Mouse (Mus musculus): ENCODE measurements around the gene D17H6S53E.

D17H6S53E gene

DNA sequence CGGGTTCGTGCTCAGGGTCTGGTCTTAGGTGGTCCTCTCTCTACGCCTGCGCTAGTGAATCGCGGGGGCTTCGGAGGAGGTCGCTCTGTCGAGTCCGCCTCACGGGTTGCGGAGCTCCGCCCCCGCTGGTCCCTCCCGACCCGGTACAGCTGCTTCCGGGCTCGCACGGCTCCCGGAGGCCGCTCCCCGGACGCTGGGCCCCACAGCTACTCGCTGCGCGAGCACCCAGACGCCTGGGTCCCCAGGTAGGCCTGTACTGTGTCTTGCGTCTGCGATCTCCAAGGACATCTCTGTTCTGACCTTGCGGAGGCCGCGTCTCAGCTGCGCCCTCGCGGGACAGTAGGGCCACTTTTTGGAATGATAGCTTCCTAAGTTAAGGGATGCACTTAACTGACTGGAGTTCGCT is at the start of gene D17H6S53E:
Gene D17H6S53E (plus strand): TSS at position 168 of the 406 bp plus-strand sequence.
- DNase-seq: peak; percentile 80

DNA sequence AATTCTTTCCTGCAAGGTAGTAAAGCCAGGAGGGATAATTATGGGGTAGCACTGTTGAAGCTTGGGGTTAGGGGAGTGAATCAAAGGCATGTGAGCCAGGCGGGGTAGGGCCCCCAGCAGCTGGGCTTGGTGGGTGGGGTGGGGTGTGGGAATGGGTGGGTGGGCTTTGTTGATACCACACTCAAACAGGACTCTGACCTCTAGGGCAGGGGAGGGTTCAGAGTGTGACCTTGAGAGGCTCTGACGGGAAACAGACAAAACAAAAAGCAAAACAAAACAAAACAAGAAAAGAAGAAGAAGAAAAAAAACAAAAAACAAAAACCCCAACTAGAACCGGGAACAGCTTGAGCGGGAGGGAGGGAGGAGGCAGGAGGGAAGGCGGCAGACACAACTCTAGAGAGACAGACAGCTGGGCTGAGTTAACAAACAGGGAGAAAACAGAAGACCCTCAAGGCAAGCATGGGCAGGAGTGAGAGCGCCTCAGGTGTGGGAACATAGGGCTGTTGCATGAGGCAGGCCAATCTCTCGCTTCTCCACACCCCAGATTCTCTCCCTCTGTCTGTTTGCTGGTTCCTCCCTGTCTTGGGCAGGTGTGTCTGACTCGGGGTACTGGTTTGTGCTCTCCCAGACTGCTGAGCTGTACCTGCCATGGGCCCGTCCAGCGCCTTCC is 49.5 kb upstream of the D17H6S53E start, which contains the start of gene Ly6g6e:
Gene Ly6g6e (plus strand): TSS at position 396 of the 670 bp plus-strand sequence.
- peak in 1 of 2 experiments; percentile 27 for DNase-seq

DNA sequence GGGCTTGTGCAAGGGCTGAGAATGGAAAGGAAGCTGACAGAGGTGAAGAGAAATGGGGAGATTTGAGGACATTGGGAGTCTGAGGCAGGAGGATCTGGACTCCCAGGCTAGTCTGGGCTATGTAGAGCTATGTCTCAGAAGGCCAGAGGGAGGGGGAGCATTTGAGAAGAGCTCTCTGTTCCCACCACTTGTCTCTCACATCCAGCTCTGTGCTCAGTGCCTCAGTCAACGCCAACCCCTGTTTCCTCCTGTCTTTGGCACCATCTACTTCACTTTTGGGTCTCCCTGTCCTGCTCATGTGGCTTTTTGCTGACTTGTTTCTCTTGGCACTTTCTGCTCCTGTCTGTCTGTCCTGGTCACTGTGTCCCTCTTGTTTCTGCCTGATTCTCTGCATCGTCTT is 48.9 kb upstream of the D17H6S53E start:
- peak in 1 of 2 experiments; percentile 30 for DNase-seq

DNA sequence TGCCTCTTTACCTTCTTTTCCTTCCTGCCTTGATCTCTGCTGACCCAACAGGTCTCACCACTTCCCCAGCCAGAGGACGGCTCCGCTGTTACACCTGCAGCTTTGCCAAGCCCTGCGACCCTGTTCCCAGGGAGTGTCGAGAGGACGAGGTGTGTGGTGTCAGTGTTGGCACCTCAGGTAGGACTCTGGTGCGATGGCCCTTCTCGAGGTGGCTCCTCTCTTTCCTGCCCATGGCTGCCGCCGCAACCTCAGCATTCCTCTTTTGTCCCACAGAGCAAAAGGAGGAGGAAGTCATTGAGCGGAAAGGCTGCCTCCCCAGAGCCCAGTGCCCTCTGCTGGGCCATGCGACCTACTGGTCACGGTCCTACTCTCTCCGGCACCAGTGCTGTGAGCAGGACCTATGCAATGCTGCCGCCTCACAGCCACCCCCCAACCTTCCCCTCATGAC is 48.4 kb upstream of the D17H6S53E start, which contains the start of gene Ly6g6d:
Gene Ly6g6d (minus strand): TSS at position 280 of the 448 bp plus-strand sequence.
- peak; percentile 66 to 71 for DNase-seq

DNA sequence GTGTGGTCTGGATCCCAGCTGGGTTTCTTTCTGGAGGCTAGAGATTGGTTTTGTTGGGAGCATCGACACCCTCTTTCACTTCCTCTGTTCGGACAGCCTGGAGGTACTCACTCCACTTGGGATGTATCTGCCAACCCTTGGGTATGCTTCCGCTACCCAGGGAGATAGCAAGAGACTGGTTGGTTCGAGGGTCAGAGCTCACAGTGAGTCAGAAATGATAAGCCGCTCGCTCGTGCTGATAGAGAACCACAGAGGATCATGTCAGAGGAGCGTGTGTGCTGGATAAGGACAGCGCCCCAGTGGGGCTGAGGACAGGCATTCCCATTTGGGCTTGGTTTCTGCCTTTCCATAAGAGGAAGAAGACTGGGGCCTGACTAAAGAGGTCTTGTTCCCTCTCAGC is 46.4 kb upstream of the D17H6S53E start:
- peak in 1 of 2 experiments; percentile 40 for DNase-seq

DNA sequence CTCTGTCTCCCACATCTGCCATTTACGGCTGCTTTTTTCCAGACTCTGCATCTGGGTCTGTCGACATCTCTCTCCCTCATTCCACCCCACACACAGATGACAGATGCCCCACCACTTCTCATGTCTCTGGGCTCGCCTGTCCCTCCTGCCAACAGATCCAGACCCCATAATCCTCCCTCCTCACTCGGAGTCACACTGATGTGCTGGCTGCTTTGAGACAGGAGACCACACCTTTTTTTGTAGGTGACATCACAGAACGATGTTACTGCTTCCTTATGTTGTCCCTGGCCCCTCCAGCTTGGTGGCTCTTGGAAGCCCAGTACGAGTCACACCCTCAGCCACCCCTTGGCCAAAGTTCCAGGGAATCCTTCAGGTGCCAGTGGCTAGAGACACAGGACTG is 45.9 kb upstream of the D17H6S53E start:
- DNase-seq: no peak

DNA sequence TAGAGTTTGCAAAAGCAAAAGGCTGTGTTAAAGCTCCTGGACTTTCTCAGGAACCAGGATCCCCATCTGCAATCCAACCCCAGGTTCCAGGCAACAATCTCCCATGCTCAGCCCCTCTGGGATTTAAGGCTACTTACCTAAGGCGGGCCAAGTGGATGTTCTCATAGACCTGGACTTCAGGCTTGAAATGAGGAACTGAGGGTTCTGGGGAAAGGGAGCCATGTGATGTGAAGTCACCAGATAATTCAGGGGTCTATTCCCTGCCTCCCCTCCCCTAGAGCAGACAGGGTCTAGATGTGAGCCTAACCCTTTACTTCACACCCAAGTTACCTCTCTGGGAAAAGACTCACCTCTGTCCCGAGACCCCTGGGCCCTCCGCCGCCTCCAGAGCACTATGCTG is 45.5 kb upstream of the D17H6S53E start:
- no peak for DNase-seq

DNA sequence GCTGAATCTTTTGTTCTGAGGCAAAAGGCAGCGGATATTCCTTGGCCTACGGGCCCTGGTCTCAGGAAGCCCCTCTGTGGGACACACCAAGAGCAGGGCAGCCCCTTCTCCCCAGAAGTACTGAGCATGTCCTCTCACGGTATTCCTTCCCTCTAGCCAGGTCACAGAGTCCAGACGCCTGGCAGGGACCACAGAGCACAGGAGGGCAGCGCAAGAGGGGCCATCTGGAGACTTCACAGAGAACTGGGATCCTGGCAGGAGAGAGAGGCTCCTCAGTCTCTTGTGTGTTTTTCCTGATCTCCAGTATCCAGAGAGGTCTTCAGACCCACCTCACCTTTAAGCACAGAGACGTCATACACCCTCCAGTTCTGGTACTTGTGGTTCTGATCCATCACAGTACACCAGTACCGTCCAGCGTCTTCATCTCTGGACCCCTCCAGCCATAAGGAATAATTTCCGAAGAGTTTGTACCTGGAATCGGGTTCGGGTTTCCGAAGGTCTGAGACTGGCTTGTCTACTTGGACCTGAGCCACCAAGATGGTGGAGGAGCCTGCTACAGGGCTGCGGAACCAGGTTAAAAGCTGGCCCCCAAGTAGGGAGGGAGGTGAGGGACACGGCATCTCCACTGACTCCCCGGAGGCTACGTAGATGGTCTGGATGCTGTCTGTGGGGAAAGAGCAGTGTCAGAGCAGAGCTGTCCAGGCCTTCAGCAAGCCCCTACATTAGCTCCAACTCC is 43.2 kb upstream of the D17H6S53E start:
- peak; percentile 82 to 83 for DNase-seq

DNA sequence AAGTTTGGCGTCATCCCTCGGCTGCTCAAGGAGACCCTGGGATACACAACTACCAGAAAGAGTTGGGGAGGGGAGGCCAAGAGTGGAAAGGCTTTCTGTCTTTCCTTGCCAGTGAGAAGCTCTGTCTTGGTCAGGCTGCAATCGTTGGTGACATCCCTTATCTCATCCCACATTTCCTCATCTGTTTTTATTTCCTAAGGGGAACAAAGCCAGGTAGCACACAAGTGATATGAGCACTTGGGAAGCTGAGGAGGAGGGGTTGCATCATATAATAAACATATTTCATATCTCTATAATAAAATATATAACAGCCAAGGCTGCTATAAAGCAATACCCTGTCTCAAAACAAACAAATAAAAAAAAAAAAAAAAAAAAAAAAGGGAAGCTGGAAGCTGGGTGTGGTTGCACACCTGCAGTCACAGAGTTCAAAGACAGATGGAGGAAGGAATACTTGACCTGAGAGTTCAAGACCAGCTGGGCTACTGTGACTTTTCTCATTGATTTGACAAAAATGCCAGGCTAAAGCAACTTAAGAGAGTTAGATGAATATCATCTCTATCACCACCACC is 42.2 kb upstream of the D17H6S53E start:
- DNase-seq: no peak

DNA sequence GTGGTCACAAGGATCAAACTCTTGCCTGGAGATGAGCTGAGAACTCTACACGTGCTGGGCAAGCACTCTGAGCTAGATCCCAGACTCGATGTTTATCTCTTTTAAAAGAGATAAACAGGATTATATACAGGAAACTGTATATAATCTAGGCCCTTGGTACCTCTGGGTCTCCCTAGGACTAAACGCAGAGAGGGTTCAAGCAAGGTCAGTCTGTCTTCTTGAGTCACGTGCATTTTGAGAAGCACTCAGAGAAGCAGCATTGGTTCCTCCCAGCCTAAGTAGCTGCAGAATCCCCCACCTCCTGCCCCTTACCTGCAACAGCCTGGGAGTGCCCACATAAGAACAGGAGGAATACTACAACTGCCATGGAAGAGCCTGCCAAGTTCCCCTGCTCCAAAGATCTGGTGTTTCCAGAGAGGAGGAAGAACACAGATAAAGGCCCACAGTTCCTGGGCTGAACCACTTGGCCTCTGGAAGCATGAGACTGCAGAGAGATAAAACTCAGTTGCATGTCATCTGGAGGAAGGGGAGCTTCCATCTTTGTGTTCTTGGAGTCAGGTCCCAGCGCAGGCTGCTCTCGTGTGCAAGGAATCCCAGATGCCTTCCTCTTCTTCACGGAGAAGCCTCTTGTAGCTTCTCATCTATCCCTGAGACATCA is 40.8 kb upstream of the D17H6S53E start, which contains the start of gene Ly6g6f:
Gene Ly6g6f (minus strand): TSS at position 403 of the 658 bp plus-strand sequence.
- no peak for DNase-seq

DNA sequence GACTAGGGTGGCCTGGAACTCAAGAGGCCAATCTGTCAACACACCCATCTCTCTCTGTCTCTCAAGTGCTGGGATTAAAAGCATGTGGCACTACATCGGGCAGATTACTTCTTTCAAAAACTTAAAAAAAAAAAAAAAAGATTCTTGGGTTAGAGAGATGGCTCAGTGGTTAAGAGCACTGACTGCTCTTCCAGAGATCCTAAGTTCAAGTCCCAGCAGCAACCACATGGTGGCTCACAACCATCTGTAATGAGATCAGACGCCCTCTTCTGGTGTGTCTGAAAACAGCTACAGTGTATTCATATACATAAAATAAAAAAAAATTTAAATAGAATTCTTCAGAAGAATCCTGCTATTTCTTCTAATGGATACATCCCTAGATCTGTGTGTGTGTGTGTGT is 38.0 kb upstream of the D17H6S53E start:
- peak in 1 of 2 experiments; percentile 48 for DNase-seq

DNA sequence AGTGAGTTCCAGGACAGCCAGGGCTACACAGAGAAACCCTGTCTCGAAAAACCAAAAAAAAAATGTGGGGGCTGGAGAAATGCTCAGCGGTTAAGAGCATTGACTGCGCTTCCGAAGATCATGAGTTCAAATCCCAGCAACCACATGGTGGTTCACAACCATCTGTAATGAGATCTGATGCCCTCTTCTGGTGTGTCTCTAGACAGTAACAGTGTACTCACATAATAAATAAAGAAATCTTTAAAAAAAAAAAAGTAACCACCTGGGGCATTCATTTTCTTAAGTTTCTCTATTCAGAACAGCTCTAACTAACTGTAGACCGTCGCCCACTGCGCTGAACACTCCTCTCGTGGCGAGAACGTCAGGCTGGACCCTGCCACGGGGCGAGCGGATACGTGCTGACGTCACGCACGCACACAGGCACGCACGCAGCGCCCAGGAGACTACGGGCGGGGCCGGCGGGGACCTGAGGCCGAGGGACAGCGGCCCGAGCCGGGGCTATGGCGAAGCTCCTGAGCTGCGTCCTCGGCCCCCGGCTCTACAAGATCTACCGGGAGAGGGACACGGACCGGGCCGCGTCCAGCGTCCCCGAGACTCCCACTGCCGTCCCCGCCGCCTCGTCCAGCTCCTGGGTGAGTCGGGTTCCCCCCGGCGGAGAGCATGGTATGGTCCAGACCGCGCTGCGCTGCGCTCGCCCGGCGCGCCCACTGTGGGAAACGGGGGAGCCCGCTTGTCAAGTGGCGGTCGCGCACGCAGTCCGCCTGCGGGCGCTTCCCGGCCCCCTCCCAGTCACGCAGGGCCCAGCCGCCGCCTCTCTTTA is 37.1 kb upstream of the D17H6S53E start, which contains the start of gene Abhd16a:
Gene Abhd16a (plus strand): TSS at position 439 of the 820 bp plus-strand sequence.
- peak; percentile 96 to 97 for DNase-seq

DNA sequence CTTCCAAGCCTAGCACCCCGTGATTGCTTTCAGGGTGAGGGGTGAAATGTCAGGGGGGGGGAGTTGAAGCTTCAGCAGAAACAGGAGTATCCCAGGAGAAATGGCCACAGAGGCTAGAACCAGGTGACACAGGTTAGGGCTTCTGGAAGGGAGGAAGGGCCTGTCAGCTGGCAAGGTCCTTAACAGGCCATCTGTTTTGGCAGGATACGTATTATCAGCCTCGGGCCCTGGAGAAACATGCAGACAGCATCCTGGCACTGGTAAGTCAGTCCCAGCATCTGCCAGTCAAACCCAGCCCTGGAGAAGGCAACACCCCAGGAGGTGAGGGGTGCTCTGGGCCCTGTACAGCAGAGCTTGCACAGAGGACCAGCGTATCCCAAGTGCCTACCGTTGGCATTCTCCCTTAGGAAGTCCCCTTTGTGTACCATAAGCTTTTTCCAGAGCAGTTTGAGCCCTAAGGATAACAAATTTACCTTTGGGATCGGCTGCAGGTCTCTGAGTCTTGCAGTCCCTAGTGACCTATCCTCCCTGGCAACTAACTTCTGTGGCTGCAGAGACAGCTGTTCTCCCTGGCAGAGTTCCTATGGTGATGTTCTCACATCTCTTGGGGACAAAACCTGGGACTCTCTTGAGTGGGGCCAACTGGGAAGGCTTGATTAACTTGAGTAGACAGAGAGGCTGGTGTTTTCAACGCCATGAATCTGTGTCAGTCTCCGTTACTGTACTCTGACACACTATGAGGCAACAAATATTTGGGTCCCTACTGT is 35.8 kb upstream of the D17H6S53E start:
- DNase-seq: peak; percentile 87

DNA sequence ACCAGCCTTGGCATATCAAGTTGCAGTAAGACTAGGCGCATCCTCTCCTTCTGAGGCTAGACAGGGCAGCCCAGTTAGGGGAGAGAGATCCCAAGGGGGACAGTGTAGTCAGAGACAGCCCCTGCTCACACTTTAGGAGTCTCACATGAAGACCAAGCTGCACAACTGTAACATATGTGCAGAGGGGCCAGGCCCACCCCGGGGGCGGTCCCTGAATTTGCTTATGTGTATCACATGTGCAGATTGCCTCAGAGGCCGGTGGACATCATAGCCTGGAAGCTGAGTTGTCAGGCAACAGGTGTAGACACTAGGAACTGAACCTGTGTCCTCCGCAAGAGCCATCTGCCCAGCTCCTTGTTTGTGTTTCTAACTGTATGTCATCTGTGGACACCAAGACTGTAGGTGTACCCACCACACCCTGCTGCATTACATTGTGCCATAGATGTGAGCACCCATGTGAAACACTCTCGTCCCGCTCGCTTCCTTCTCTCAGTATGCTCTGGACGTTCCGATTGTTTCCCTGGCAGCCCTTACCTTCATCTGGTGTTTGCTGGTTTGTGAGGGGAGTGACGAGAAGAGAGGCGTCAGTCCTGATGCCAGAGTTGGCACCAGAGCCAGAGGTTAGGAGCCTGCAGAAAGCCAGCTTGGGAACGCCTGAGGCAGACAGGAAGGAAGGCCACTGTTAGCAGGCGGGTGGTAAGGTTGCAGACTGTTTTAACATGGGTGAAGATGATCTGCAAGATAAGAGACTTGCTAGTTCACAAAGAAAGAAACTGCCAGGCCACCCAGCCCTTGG is 33.6 kb upstream of the D17H6S53E start:
- no peak for DNase-seq

DNA sequence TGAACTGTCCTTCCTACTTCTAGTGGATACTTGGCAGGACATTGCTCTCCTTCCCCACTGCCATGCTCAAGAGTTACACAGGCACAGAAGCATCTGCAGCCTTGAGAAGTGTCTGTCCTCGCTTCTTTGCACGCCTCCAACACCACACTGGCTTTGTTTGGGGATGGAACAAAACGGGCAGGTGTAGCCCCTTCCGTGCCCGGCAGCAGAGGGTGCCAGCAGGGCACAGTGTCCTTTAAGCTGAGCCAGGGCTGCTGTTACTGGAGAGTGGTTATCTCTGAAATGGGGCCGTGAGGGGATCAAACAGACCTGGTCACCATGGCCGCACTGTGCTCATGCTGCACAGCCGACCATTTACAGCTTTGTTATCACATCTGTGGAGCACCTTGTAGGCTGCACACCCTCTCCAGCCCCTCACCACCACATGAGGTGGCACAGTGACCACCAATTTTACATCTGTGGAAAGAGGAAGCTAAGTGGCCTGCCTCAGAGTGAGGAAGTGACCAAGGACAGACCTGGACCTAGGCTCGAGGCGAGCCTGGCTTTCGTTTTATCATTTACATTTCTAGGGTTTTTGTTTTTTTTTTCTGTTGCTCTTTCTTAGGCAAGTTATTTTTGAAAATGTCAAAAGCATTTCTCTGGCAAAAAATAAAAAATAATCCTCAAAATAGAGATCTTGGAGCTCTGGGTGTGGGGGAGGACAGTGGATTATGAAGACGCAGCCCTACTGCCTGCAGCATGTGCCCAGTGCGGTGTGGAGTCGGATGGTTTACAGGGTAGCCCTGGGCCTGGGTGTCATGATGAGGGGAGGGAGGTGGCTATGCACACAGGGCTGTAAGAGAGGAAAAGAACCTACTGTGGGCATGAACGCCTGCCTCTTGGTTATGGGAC is 31.5 kb upstream of the D17H6S53E start:
- peak in 1 of 2 experiments; percentile 40 for DNase-seq

DNA sequence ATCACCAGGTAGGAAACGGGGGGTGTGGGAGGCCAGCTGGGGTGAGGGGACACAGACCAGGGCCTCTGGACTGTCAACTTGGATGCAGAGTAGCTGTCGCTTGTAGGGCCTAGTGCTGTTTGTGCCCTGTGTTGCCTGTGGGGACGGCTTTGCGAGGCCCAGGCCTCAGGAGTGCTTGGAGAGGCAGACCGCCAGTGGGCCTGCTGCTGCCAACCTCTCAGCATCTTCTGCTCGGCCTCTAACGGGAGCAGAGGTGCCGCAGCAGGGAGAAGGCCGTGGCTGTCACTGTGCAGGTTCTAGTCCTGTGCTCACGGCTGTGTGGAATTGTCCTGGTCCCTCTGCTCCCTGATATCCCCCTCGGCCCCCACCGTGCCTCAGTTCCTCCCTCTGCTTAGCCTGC is 29.6 kb upstream of the D17H6S53E start:
- DNase-seq: peak; percentile 61 to 63

DNA sequence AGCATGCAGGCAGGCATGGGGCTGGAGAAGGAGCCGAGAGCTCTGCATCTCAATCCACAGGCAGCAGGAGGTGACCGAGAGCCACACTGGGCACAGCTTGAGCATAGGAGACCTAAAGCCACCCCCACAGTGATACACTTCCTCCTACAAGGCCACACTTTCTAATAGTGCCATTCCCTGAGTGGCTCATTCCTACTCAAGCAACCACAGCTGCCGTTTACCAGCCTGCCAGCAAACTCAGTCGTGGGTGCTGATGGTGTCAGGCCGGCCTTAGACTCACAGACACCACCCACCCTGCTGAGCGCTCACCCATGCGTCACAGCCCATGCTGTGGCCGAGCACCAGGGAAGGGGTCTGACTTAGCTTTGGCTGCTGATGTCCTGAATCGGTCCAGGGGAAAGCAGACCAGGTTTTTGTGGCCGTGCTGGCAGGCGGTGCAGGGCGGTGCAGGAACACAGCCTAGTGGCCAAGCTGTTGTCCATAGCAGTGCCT is 29.0 kb upstream of the D17H6S53E start:
- DNase-seq: peak; percentile 79 to 82

DNA sequence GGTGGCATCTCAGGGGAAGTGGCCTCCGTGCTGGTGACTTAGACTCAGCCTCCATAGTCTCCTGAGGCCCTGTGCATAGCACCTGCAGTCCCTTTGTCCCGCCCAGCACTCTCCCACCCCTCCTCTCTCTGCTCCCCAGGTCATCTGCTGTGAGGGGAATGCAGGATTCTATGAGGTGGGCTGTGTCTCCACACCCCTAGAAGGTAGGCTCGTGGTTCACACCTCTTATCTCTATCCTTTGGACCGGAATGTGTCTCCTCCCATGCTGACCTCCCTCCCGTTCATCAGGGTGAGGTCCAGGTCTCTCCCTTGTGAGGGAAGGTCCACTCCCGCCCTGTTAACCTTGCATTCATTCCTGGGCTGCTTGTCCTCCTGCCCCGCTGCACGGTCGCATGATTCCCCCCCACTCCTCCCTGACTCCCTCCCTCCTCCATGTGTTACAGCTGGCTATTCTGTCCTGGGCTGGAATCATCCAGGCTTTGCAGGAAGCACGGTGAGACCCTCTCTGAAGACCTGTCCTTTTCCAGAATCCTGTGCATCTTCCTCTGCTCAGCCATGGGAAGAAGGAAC is 25.9 kb upstream of the D17H6S53E start:
- peak in 1 of 2 experiments; percentile 29 for DNase-seq

DNA sequence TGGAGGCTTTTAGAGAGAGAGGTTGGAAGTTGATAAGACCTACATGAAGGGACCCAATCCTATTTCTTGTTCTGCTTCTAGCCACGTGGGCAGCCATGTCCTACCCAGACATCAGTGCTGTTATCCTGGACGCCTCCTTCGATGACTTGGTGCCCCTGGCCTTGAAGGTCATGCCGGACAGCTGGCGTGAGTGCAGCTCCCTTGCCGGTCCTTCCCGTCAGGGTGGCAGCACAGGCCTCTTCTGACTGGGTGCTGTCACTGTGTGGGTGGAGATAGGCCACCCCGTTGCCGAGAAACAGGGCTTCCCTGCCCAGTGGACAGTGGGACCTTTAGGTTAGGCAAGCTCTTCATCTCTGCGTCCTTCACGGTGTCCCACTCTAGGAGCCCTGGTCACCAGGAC is 25.0 kb upstream of the D17H6S53E start:
- DNase-seq: no peak
